Mouse (Mus musculus) ES-E14 (cell line): ENCODE data around the gene Cd3g. TPM values are rescaled to one million over a fixed set of nuclear protein-coding genes. Genes with fewer than 3 reads are reported as not detected.

Experiments used
- DNase-seq: peaks from one replicate; pipeline ENCODE4 v3.0.0-alpha.2; 2013; ENCODE audit warnings: low read depth, low spot score
- H3K27ac ChIP-seq: 2 replicates; pipeline ENCODE4 v1.5.1; 2012; ENCODE audit warnings: low read depth, mild to moderate bottlenecking, low read length, moderate library complexity, mixed read lengths; ENCODE audit not compliant: poor library complexity, insufficient read depth, severe bottlenecking
- H3K36me3 ChIP-seq: 2 replicates; pipeline ENCODE4 v1.6.1; 2012; ENCODE audit warnings: mild to moderate bottlenecking, low read length, moderate library complexity, mixed read lengths; ENCODE audit not compliant: control insufficient read depth, poor library complexity, insufficient read depth, severe bottlenecking
- H3K4me1 ChIP-seq, 2 experiments: fragments of 150-350 bp in 1 of 2; sonication (generic) in 1 of 2; 2 replicates each; pipeline ENCODE4 v1.6.1; 2012; ENCODE audit warnings: low read length in 2 of 2, mild to moderate bottlenecking in 1 of 2, mixed read lengths in 1 of 2; ENCODE audit not compliant: control insufficient read depth in 2 of 2, insufficient read depth in 2 of 2, poor library complexity in 1 of 2
- H3K4me3 ChIP-seq, 2 experiments: fragments of 150-350 bp in 1 of 2; sonication (generic) in 1 of 2; 2 replicates each; pipeline ENCODE4 v1.5.1; 2012; ENCODE audit warnings: low read length in 2 of 2, low read depth in 1 of 2, mild to moderate bottlenecking in 1 of 2, mixed read lengths in 1 of 2; ENCODE audit not compliant: insufficient read depth in 1 of 2, poor library complexity in 1 of 2, severe bottlenecking in 1 of 2
- H3K9ac ChIP-seq: 2 replicates; pipeline ENCODE4 v1.6.1; 2012; ENCODE audit warnings: low read depth, mild to moderate bottlenecking, low read length, mixed read lengths; ENCODE audit not compliant: poor library complexity, insufficient read depth, severe bottlenecking
- H3K9me3 ChIP-seq: fragments of 150-350 bp; sonication (generic); 2 replicates; pipeline ENCODE4 v1.6.1; 2012; ENCODE audit warnings: low read depth, mild to moderate bottlenecking, low read length; ENCODE audit not compliant: control insufficient read depth, insufficient read depth
- CHD2 ChIP-seq: IDR thresholded peaks from 2 replicates; pipeline ENCODE4 v1.6.1; 2014; ENCODE audit warnings: mild to moderate bottlenecking, low read depth, low read length, inconsistent platforms
- HCFC1 ChIP-seq: IDR thresholded peaks from 2 replicates; pipeline ENCODE4 v1.6.1; 2012; ENCODE audit warnings: low read length, inconsistent platforms, borderline replicate concordance; ENCODE audit not compliant: insufficient read depth
- MAFK ChIP-seq: IDR thresholded peaks from 2 replicates; pipeline ENCODE4 v1.6.1; 2014; ENCODE audit warnings: mild to moderate bottlenecking, low read depth, low read length, inconsistent platforms; ENCODE audit not compliant: insufficient read depth
- ZC3H11A ChIP-seq: IDR thresholded peaks from 2 replicates; pipeline ENCODE4 v1.6.1; 2012; ENCODE audit warnings: low read depth, mild to moderate bottlenecking, inconsistent platforms, low read length, borderline replicate concordance
- ZNF384 ChIP-seq: IDR thresholded peaks from 2 replicates; pipeline ENCODE4 v1.6.1; 2012; ENCODE audit warnings: low read depth, low read length, inconsistent platforms
- in situ Hi-C, 2 experiments: fragments of 600-800 bp; cut with MboI; formaldehyde crosslinking; loops; one replicate each; pipeline ENCODE4 v1.15.1; 2025; ENCODE audit warnings: low sequenced_read_pairs in 2 of 2, inconsistent platforms in 1 of 2; ENCODE audit not compliant: unreplicated experiment in 2 of 2
- total RNA-seq: library from RNA; depleted of rRNA; stranded (reverse); fragments of 300-350 nt; gene quantifications from 2 replicates; pipeline ENCODE4 v1.2.3, GENCODE M21; 2012

The Cd3g gene
- total RNA-seq, 1 experiment = 0.27 TPM

- in situ Hi-C loops = no loop called here
- Histone ChIP-seq H3K36me3 (no peaks in the 10 kb centered on the region), H3K4me1 (no peaks in the 10 kb centered on the region), H3K4me3 (no peak overlapping the region), H3K9ac (no peak overlapping the region), H3K27ac (no peak overlapping the region), H3K9me3 (no peaks in the 10 kb centered on the region)
- TF ChIP-seq ZC3H11A (no peak), ZNF384 (no peak), CHD2 (no peak), MAFK (no peak), HCFC1 (no peak)
- no peak for DNase-seq
Measured at GRCm38 (mm10) chr9:44999776-45000175, 19.5 kb upstream of the Cd3g start.

- DNase-seq = no peak
- no peak for TF ChIP-seq CHD2
- TF ChIP-seq MAFK = no peak
- TF ChIP-seq ZNF384 = no peak
- no peak for TF ChIP-seq HCFC1
- no peak for TF ChIP-seq ZC3H11A
- Histone ChIP-seq H3K4me1 (no peaks in the 10 kb centered on the region), H3K9ac (no peak overlapping the region), H3K9me3 (no peaks in the 10 kb centered on the region), H3K27ac (no peak overlapping the region), H3K36me3 (no peaks in the 10 kb centered on the region), H3K4me3 (no peak overlapping the region)
- in situ Hi-C loops = no loop called here
Measured at GRCm38 (mm10) chr9:44999171-44999570, 18.9 kb upstream of the Cd3g start.

GRCm38 (mm10) chr9:44998138-44998537 is 17.9 kb upstream of the Cd3g start:
- H3K4me1 ChIP-seq = no peaks in the 10 kb centered on the region
- DNase-seq = no peak
- H3K36me3 ChIP-seq = no peaks in the 10 kb centered on the region
- H3K9me3 ChIP-seq = no peaks in the 10 kb centered on the region
- no peak overlapping the region for H3K4me3 ChIP-seq
- H3K9ac ChIP-seq = no peak overlapping the region
- no peak overlapping the region; the same call in 1 of the 2 replicates for H3K27ac ChIP-seq
- in situ Hi-C loops = no loop called here
- TF ChIP-seq CHD2 = no peak
- no peak for TF ChIP-seq ZNF384
- TF ChIP-seq MAFK = no peak
- TF ChIP-seq ZC3H11A = no peak
- no peak for TF ChIP-seq HCFC1

- TF ChIP-seq HCFC1 (no peak), ZC3H11A (no peak), CHD2 (no peak), MAFK (no peak), ZNF384 (no peak)
- in situ Hi-C loops = no loop called here
- H3K36me3 ChIP-seq = no peaks in the 10 kb centered on the region
- H3K4me1 ChIP-seq = no peaks in the 10 kb centered on the region
- no peak overlapping the region for H3K4me3 ChIP-seq
- no peak overlapping the region for H3K9ac ChIP-seq
- H3K9me3 ChIP-seq = no peaks in the 10 kb centered on the region
- DNase-seq = no peak
- no peak overlapping the region for H3K27ac ChIP-seq
Measured at GRCm38 (mm10) chr9:44996590-44996989, 16.4 kb upstream of the Cd3g start.

- H3K36me3 ChIP-seq = no peaks in the 10 kb centered on the region
- H3K4me1 ChIP-seq = no peaks in the 10 kb centered on the region
- DNase-seq = no peak
- H3K9me3 ChIP-seq = no peaks in the 10 kb centered on the region
- TF ChIP-seq ZC3H11A (no peak), CHD2 (no peak), ZNF384 (no peak), HCFC1 (no peak), MAFK (no peak)
- in situ Hi-C loops = no loop called here
- H3K4me3 ChIP-seq = no peak overlapping the region
- H3K27ac ChIP-seq = no peak overlapping the region
- H3K9ac ChIP-seq = no peak overlapping the region
Measured at GRCm38 (mm10) chr9:44994962-44995361, 14.7 kb upstream of the Cd3g start.
